Mouse (Mus musculus) T-helper 2 cell (primary cell): ENCODE data around the gene Acot11.

Experiments used
- in situ Hi-C: fragments of 300-600 bp; cut with MboI, MseI; formaldehyde crosslinking; loops from one replicate; pipeline ENCODE4 v1.15.1; 2025; ENCODE audit warnings: high pct_unique_total_duplicates

The Acot11 gene

GRCm38 (mm10) chr4:106700798-106701197 lies 104.0 kb downstream of the Acot11 start:
- in situ Hi-C loops: no loop called here

DNA sequence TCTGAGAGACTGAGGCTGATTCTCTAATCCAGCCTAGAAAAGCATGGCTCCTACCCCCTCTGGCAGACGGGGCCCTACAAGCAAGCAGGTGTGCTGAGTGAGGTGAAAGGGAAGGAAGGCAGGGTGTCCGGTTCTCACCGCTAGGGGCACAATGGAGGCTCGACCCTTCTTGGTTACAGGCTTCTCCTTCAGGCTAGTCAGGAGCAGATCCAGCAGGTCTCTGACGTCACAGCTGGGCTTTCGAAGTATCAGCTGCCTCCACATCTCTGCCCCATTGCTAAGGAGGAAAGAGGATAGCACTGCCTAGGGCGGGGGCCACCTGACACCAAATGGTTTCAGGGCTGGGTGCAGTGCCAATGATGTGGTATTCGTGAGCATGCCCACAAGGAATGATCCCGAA lies 104.8 kb downstream of the Acot11 start:
- in situ Hi-C loops: loop anchor here (10.0 kb wide), 1 partner anchor 675 kb away; no protein-coding TSS in a partner anchor
